Mouse (Mus musculus): Measurements from ENCODE around the gene Gpr107.

DNA sequence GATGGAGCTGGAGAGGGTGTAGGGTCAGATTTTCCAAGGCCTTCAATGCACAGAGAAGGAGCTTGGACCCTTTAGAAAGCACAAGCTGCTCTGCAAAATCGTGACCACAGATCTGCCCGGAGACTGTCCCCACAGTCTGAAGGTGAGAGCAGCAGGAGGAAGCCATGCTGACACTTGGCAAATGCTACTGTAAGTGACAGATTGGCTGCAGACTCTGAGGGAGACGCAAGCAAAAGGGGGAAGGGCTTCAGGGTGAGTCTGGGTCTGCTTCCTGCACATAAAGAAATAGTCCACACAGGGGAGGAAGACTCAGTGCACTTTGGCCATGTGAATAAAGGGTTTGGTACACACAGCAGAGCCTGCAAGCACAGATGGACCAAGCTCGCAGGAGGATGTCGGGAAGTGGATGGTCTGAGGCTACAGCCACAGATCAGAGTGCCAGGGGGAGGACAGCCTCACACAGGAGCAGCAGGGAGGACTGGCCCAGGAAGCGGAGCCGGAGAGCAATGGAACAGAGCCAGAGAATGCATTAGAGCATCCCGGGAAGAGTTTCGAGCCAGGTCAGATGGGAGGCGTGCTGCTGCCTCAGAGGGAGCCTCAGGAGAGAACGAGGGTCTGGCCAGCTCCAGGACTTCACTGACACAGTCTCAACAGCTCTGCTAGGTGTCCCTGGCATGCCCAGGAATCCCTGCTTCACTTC, 45.3 kb upstream of the Gpr107 start:
- TF ChIP-seq GATA1 (IDR thresholded peaks at IDR 0.05; ENCODE audit: low read depth, low read length) = no peak
- TF ChIP-seq POLR2A (IDR thresholded peaks at IDR 0.05; ENCODE audit: control insufficient read depth in 1 of 2, insufficient read depth in 1 of 2, low read depth in 1 of 2, low read length in 2 of 2, poor library complexity in 1 of 2) = no peak
- TF ChIP-seq CTCF (IDR thresholded peaks at IDR 0.05 in 2 of 3, conservative IDR thresholded peaks at IDR 0.05 in 1 of 3; ENCODE audit: control insufficient read depth in 1 of 3, insufficient read depth in 1 of 3, low read depth in 2 of 3, low read length in 3 of 3, poor library complexity in 1 of 3, severe bottlenecking in 1 of 3) = no peak
- TF ChIP-seq USF1 (IDR thresholded peaks at IDR 0.05; ENCODE audit: low read depth, low read length) = no peak
- no peak for TF ChIP-seq E2F4 (IDR thresholded peaks at IDR 0.05; ENCODE audit: borderline replicate concordance, low read depth, low read length)
- no peak for TF ChIP-seq ZNF384 (IDR thresholded peaks at IDR 0.05; ENCODE audit: low read depth, low read length)
- TF ChIP-seq MAFK (IDR thresholded peaks at IDR 0.05; ENCODE audit: borderline replicate concordance, low read depth, low read length) = no peak
- no peak for TF ChIP-seq MAZ (IDR thresholded peaks at IDR 0.05; ENCODE audit: low read depth, low read length)
